In the genomic region with DNA sequence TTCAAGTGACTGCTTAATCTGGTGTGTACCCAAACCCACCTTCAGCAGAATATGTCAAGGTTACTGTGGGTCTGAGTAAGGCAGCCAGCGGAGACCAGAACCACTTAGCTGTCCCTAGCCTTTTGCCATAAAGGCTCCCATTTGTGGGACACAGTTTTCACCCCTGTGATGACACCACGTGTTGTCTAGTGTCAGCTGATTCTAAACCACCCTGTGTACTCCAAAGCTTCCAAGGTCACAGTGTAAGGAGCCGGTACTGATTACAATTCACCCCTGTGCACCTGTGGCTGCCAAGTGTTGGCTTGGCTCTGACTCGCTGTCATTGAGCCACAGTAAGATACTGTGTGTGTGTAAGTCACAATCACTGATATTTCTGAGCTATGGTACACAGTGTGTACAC, we compare ENCODE assay signal across 8 mouse cellular contexts. TPM values are rescaled to one million over a fixed set of nuclear protein-coding genes. Genes with fewer than 3 reads are reported as not detected.
DNase-seq lines count a peak whose midpoint lies in the region; ATAC-seq and TF ChIP-seq lines count a peak whose summit lies in the region.

No protein-coding gene starts in this region.

- DNase-seq in CD4-positive, CD25-positive, alpha-beta regulatory T cell, adult 2 months (ENCODE audit: low read depth, low spot score): peak; percentile 24
- peak; percentile 4 for DNase-seq in Muller cell, postnatal 12 days (ENCODE audit: inconsistent ontology term)
- peak; percentile 38 for DNase-seq in cerebellum, adult 9-11 months
- DNase-seq in heart, adult 8-10 months (ENCODE audit: low spot score): peak; percentile 48
- peak; percentile 85 for DNase-seq in kidney, adult 2 months
- DNase-seq in thymus, postnatal 14 days: peak; percentile 18
- DNase-seq in frontal cortex, postnatal 25 days (ENCODE audit: low spot score in 2 of 2): no peak

- 14% methylated on average over 4 of the region's 4 CpGs for WGBS in kidney, adult 2 months

- no peaks in the 10 kb centered on the region for H3K27me3 ChIP-seq in kidney, adult 2 months (replicated peaks; ENCODE audit: control insufficient read depth, insufficient read depth, low read length)

- peaks cover 13% of the 10 kb centered on the region; the same call in 1 of the 2 replicates for H3K36me3 ChIP-seq in kidney, adult 2 months (ENCODE audit: control insufficient read depth, insufficient read depth, low read length)

- peak overlapping the region; percentile 87 for H3K4me3 ChIP-seq in kidney, adult 2 months (ENCODE audit: insufficient read depth, low read depth, low read length)

- H3K27ac ChIP-seq in kidney, adult 2 months (ENCODE audit: insufficient read depth, low read depth, low read length): peak overlapping the region; percentile 97

- no peak for TF ChIP-seq CTCF in kidney, adult 2 months (conservative IDR thresholded peaks at IDR 0.05; ENCODE audit: insufficient read depth, insufficient read length, low read depth, low read length)

- peak; percentile 13 for ATAC-seq in megakaryocyte, adult 5-6 weeks (ENCODE audit: poor library complexity, severe bottlenecking)

- no peak for TF ChIP-seq POLR2A in kidney, adult 2 months (IDR thresholded peaks at IDR 0.05; ENCODE audit: low read depth, low read length)

- peaks cover 6% of the 10 kb centered on the region; the same call in 1 of the 2 replicates for H3K4me1 ChIP-seq in kidney, adult 2 months (ENCODE audit: control insufficient read depth, insufficient read depth, low read length)

RNA-seq across cellular contexts. Expression of a gene that starts 0.9 kb away (rescaled TPM):
- total RNA-seq in heart, adult 8-10 months (2022): 100 to 1,000 TPM; 138 to 173 (median 153) TPM
- polyA plus RNA-seq in kidney, adult 2 months (2012; rRNA removed): 59.4 and 61.2 TPM in 2 replicates
- 29.4 and 38.9 TPM in 2 replicates for total RNA-seq in megakaryocyte, adult 5-6 weeks (2015)
- total RNA-seq in megakaryocyte, adult 5-6 weeks (2017): 45.9 and 48.1 TPM in 2 replicates

Comparison
In these comparisons a context has a peak if more than half of its experiments do, and no peak if none do; other contexts are left out.
1. DNase-seq: peak in CD4-positive, CD25-positive, alpha-beta regulatory T cell, adult 2 months (single experiment), Muller cell, postnatal 12 days (single experiment), cerebellum, adult 9-11 months (single experiment), heart, adult 8-10 months (single experiment), kidney, adult 2 months (single experiment) and thymus, postnatal 14 days (single experiment); none in frontal cortex, postnatal 25 days (0 of 2).